Mouse (Mus musculus): ENCODE data around the gene Dusp23. TPM values are rescaled to one million over a fixed set of nuclear protein-coding genes. Genes with fewer than 3 reads are reported as not detected.
A peak's percentile ranks its signal among the peaks of the same experiment; 100 is the strongest.

Dusp23 gene
- polyA plus RNA-seq (2011; ENCODE audit: insufficient read length, low read depth, missing spikeins) = 4.9 and 10.4 TPM in 2 replicates

DNA sequence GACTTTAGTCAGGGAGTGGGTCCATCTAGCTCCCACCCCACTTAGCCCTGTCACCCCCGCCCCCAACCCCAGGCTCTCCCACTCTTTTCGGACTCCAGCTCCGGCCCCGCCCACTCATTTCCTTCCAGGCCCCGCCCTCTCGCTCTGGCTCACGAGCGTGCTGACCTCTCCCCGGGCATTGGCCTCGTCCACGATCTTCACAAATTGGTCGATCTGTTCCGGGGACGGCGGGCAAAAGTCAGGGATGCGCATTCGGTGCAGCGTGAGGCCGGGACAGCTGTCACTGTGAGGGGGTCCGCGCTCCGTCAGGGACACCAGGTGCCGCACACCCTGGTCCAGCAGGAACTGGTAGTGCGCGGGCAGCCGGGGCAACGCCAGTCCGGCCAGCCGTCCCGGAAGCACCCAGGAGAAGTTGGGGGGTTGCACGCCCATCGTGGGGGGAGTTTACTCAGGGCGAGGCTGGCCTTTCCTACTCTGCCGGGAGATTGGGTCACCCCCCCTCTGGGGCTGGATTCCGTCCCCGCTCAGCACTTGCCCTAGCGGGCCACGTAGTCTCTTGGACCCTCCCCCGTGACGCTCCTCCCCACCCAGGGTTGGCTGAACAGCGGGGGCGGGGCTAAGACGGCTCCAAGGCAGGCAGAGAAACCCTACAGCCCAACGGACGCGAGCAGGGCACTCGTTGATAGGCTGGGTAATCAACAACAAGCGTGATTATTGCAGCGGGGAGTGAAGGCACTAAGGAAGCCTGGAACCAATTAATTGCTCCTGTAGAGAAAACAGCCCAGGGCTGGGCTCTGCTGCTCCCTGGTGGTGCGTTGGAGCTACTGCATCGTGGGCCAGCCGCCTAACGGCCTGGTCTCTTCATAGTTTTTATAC, at the start of gene Dusp23:
Gene Dusp23, minus strand, starts transcription at position 512 of the 876 bp plus-strand sequence.
- peak; percentile 69 for TF ChIP-seq POLR2A (IDR thresholded peaks at IDR 0.05; ENCODE audit: low read depth, low read length)
- peak; percentile 68 for TF ChIP-seq CTCF (IDR thresholded peaks at IDR 0.05; ENCODE audit: borderline replicate concordance, insufficient read depth, low read length)
- H3K4me1 ChIP-seq (ENCODE audit: control insufficient read depth, insufficient read depth, low read length) = no peaks in the 10 kb centered on the region
- H3K27ac ChIP-seq (ENCODE audit: insufficient read depth, low read length) = peak within 1 kb of the TSS; percentile 77
- H3K4me3 ChIP-seq (ENCODE audit: insufficient read depth, low read length) = peak within 1 kb of the TSS; percentile 61

- H3K4me3 ChIP-seq (ENCODE audit: insufficient read depth, low read length) = no peak overlapping the region
- no peak overlapping the region for H3K27ac ChIP-seq (ENCODE audit: insufficient read depth, low read length)
- no peaks in the 10 kb centered on the region for H3K4me1 ChIP-seq (ENCODE audit: control insufficient read depth, insufficient read depth, low read length)
- TF ChIP-seq POLR2A (IDR thresholded peaks at IDR 0.05; ENCODE audit: low read depth, low read length) (no peak), CTCF (IDR thresholded peaks at IDR 0.05; ENCODE audit: borderline replicate concordance, insufficient read depth, low read length) (no peak)
Measured at GRCm38 (mm10) chr1:172680742-172681141, 48.0 kb upstream of the Dusp23 start.

- H3K4me3 ChIP-seq (ENCODE audit: insufficient read depth, low read length) = no peak overlapping the region
- H3K27ac ChIP-seq (ENCODE audit: insufficient read depth, low read length) = no peak overlapping the region
- TF ChIP-seq POLR2A (IDR thresholded peaks at IDR 0.05; ENCODE audit: low read depth, low read length) = no peak
- TF ChIP-seq CTCF (IDR thresholded peaks at IDR 0.05; ENCODE audit: borderline replicate concordance, insufficient read depth, low read length) = no peak
- H3K4me1 ChIP-seq (ENCODE audit: control insufficient read depth, insufficient read depth, low read length) = no peaks in the 10 kb centered on the region
Measured at GRCm38 (mm10) chr1:172670716-172671115, 38.0 kb upstream of the Dusp23 start.

DNA sequence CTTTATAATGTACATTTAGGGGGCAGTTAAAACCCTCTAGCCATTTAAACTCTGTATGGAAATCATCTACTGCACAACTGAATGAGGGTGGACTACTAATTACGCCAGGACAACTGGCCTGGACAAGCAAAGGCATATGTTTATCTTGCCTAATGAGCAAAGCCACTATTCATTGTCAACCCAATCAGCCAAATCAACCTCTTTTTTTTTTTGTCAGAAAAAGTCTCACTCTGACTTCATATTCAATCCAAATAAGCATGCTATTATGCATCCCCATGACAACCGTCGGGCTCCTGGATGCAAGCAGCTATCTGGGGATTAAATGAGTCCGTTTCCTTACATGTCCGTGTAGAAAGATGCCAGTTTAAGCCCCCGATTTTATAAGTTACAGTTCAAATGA, 34.8 kb upstream of the Dusp23 start:
- Histone ChIP-seq H3K27ac (ENCODE audit: insufficient read depth, low read length) (no peak overlapping the region), H3K4me3 (ENCODE audit: insufficient read depth, low read length) (no peak overlapping the region), H3K4me1 (ENCODE audit: control insufficient read depth, insufficient read depth, low read length) (peaks cover 4% of the 10 kb centered on the region)
- TF ChIP-seq CTCF (IDR thresholded peaks at IDR 0.05; ENCODE audit: borderline replicate concordance, insufficient read depth, low read length) (no peak), POLR2A (IDR thresholded peaks at IDR 0.05; ENCODE audit: low read depth, low read length) (no peak)

GRCm38 (mm10) chr1:172665457-172665856, 32.7 kb upstream of the Dusp23 start:
- H3K27ac ChIP-seq (ENCODE audit: insufficient read depth, low read length) = no peak overlapping the region
- peaks cover 6% of the 10 kb centered on the region for H3K4me1 ChIP-seq (ENCODE audit: control insufficient read depth, insufficient read depth, low read length)
- TF ChIP-seq POLR2A (IDR thresholded peaks at IDR 0.05; ENCODE audit: low read depth, low read length) (no peak), CTCF (IDR thresholded peaks at IDR 0.05; ENCODE audit: borderline replicate concordance, insufficient read depth, low read length) (no peak)
- H3K4me3 ChIP-seq (ENCODE audit: insufficient read depth, low read length) = no peak overlapping the region

DNA sequence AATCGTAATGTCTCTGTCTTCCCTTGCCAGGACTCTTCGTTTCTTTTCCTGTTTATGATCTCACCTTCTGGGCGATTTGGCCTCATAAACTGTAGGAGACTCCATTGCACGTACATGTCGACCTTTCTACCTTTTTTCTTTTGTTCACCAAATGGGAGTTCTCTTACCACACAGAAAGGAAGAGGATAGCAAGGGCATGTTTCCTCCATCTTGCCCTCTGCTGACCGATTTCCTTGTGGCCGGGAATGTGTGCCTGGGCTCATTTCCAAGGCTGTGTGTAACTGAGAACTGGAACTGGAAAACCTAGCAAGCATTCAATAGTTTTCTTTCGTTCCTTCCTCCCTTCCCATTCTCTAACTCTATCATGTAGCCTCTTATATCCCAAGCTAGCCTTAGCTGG, 26.9 kb upstream of the Dusp23 start:
- TF ChIP-seq CTCF (IDR thresholded peaks at IDR 0.05; ENCODE audit: borderline replicate concordance, insufficient read depth, low read length) = no peak
- no peak for TF ChIP-seq POLR2A (IDR thresholded peaks at IDR 0.05; ENCODE audit: low read depth, low read length)
- H3K4me3 ChIP-seq (ENCODE audit: insufficient read depth, low read length) = no peak overlapping the region
- no peak overlapping the region for H3K27ac ChIP-seq (ENCODE audit: insufficient read depth, low read length)
- peaks cover 6% of the 10 kb centered on the region for H3K4me1 ChIP-seq (ENCODE audit: control insufficient read depth, insufficient read depth, low read length)

DNA sequence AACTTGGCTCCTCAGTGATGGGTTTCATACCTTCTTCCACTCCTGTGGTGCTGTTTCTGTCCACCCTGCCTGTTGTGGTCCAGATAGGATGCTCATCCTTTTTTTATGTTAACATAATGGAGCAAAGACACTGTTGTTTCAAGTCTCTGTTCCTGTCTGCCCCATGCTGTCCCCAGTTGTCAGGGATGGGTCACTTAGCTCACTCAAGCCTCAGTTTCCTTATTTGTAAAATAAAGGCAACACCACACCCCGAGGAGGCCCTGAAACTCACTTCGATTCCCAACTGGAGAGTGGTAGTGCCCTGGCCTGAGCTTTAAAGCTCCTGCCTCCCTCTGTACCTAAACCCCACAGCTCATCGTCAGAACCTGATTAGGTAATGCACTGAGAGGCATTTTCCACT, 24.5 kb upstream of the Dusp23 start:
- TF ChIP-seq POLR2A (IDR thresholded peaks at IDR 0.05; ENCODE audit: low read depth, low read length) (no peak), CTCF (IDR thresholded peaks at IDR 0.05; ENCODE audit: borderline replicate concordance, insufficient read depth, low read length) (no peak)
- no peak overlapping the region for H3K4me3 ChIP-seq (ENCODE audit: insufficient read depth, low read length)
- no peaks in the 10 kb centered on the region for H3K4me1 ChIP-seq (ENCODE audit: control insufficient read depth, insufficient read depth, low read length)
- no peak overlapping the region for H3K27ac ChIP-seq (ENCODE audit: insufficient read depth, low read length)

- Histone ChIP-seq H3K4me3 (ENCODE audit: insufficient read depth, low read length) (no peak overlapping the region), H3K4me1 (ENCODE audit: control insufficient read depth, insufficient read depth, low read length) (no peaks in the 10 kb centered on the region), H3K27ac (ENCODE audit: insufficient read depth, low read length) (no peak overlapping the region)
- TF ChIP-seq CTCF (IDR thresholded peaks at IDR 0.05; ENCODE audit: borderline replicate concordance, insufficient read depth, low read length) = no peak
- TF ChIP-seq POLR2A (IDR thresholded peaks at IDR 0.05; ENCODE audit: low read depth, low read length) = no peak
Measured at GRCm38 (mm10) chr1:172653900-172654299, 21.1 kb upstream of the Dusp23 start.

- H3K4me1 ChIP-seq (ENCODE audit: control insufficient read depth, insufficient read depth, low read length) = no peaks in the 10 kb centered on the region
- H3K4me3 ChIP-seq (ENCODE audit: insufficient read depth, low read length) = no peak overlapping the region
- H3K27ac ChIP-seq (ENCODE audit: insufficient read depth, low read length) = no peak overlapping the region
- TF ChIP-seq POLR2A (IDR thresholded peaks at IDR 0.05; ENCODE audit: low read depth, low read length) (no peak), CTCF (IDR thresholded peaks at IDR 0.05; ENCODE audit: borderline replicate concordance, insufficient read depth, low read length) (no peak)
Measured at GRCm38 (mm10) chr1:172652040-172652662, 19.4 kb upstream of the Dusp23 start.

Measured in embryonic fibroblast, embryonic 13.5 days (primary cell).